Mouse (Mus musculus): ENCODE results near the gene Relb. TPM values are rescaled to one million over a fixed set of nuclear protein-coding genes. Genes with fewer than 3 reads are reported as not detected.

Relb gene
- 6.1 and 10.0 TPM in 2 replicates for polyA plus RNA-seq (2015; fragmentation: Nextera tagmentation; extraction: Ambion mirVana)

DNA sequence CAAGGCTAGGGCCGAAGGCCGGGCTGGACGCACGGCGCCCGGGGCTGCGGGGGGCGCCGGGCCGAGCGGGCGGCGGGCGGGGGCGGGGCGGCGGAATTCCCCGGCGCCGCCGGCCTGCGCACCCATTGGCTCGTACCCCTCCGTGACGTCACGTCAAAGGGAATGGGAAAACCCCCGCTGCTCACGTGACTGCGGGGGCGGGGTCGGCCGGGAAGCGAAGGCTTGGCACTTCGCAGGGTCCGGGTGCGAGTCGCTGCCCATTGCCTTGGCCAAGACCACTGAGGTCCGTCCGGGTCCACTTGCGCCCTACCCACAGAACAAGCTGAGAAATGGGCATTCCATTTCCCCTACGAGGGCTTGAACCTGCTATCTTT is at the start of gene Relb:
Gene Relb, minus strand, starts transcription at position 78 of the 374 bp plus-strand sequence.
- Histone ChIP-seq H3K4me3 (peak within 1 kb of the TSS; percentile 65), H3K27me3 (no peaks in the 10 kb centered on the region), H3K9me3 (replicated peaks) (no peaks in the 10 kb centered on the region), H3K4me2 (peak within 1 kb of the TSS; percentile 88), H3K27ac (peak within 1 kb of the TSS; percentile 83), H3K36me3 (peaks cover 25% of the 10 kb centered on the region), H3K4me1 (replicated peaks) (peaks cover 15% of the 10 kb centered on the region), H3K9ac (peak within 1 kb of the TSS; percentile 56)
- 0% methylated on average over 30 of the region's 41 CpGs for whole genome bisulfite sequencing
- peak; percentile 67 for ATAC-seq (replicated peaks; ENCODE audit: insufficient number of reproducible peaks, insufficient read depth, low FRiP score, low read depth)

DNA sequence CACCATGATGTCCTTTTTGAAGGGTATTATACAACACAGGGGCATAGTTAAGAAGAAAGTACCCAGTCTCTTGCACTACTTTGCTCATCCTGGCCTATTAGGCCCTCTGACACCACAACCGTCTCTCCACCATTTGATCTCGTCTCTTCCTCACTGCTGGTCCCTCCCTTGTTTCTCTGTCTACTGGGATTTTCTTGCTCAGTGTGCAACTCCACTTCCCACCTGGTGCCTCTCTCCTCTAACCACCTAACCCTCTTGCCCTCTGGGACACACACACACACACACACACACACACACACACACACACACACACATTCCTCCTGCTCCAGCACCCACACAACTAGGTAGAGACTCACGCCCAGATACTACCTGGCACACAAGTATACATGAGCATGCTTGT is 49.7 kb upstream of the Relb start:
- peaks cover 5% of the 10 kb centered on the region; the same call in 1 of the 2 replicates for H3K4me1 ChIP-seq (replicated peaks)
- H3K27me3 ChIP-seq: no peaks in the 10 kb centered on the region
- 79% methylated on average over 3 of the region's 3 CpGs for WGBS
- no peak for ATAC-seq (replicated peaks; ENCODE audit: insufficient number of reproducible peaks, insufficient read depth, low FRiP score, low read depth)
- no peak overlapping the region for H3K27ac ChIP-seq
- no peaks in the 10 kb centered on the region for H3K36me3 ChIP-seq
- H3K4me3 ChIP-seq: no peak overlapping the region
- H3K9me3 ChIP-seq (replicated peaks): no peaks in the 10 kb centered on the region
- no peak overlapping the region for H3K9ac ChIP-seq
- H3K4me2 ChIP-seq: no peak overlapping the region

DNA sequence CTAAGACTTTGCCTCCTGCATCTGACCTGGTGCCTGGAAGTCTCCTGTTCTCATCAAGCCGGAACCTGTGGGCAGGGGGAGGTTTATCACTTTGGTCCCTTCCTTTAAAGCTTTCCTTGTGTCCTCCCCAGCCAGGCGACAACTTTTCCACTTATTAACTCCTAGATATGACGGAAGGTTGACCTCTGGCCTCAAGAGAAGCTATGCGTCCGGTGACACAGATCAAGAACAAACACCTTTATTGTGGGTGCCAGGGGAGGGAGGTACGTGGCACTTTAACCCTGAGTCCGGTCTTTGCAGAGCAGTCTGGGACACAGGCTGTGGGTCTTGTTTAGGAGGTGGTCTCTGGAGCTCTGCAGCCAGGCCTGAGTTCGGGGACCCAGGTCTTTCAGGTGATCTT is 48.6 kb upstream of the Relb start, which contains the start of gene Apoc2:
Gene Apoc2, minus strand, starts transcription at position 70 of the 400 bp plus-strand sequence.
- WGBS: 64% methylated on average over 8 of the region's 8 CpGs
- no peaks in the 10 kb centered on the region for H3K36me3 ChIP-seq

GRCm38 (mm10) chr7:19676662-19677061 is 47.4 kb upstream of the Relb start:
- H3K27ac ChIP-seq: no peak overlapping the region
- no peaks in the 10 kb centered on the region for H3K36me3 ChIP-seq
- no peaks in the 10 kb centered on the region for H3K9me3 ChIP-seq (replicated peaks)
- no peak overlapping the region for H3K4me3 ChIP-seq
- peaks cover 5% of the 10 kb centered on the region; the same call in 1 of the 2 replicates for H3K4me1 ChIP-seq (replicated peaks)
- no peaks in the 10 kb centered on the region for H3K27me3 ChIP-seq
- no peak for ATAC-seq (replicated peaks; ENCODE audit: insufficient number of reproducible peaks, insufficient read depth, low FRiP score, low read depth)
- H3K9ac ChIP-seq: no peak overlapping the region
- WGBS: 77% methylated on average over 1 of the region's 1 CpGs
- H3K4me2 ChIP-seq: no peak overlapping the region

More for the DNA sequence above, 48.6 kb upstream of the Relb start, which contains the start of gene Apoc2:
- H3K27ac ChIP-seq: no peak within 1 kb of the TSS
- H3K9me3 ChIP-seq (replicated peaks): no peaks in the 10 kb centered on the region
- no peak within 1 kb of the TSS for H3K4me2 ChIP-seq
- H3K27me3 ChIP-seq: no peaks in the 10 kb centered on the region
- H3K4me3 ChIP-seq: no peak within 1 kb of the TSS
- no peak within 1 kb of the TSS for H3K9ac ChIP-seq
- ATAC-seq (replicated peaks; ENCODE audit: insufficient number of reproducible peaks, insufficient read depth, low FRiP score, low read depth): no peak
- peaks cover 5% of the 10 kb centered on the region; the same call in 1 of the 2 replicates for H3K4me1 ChIP-seq (replicated peaks)

GRCm38 (mm10) chr7:19675824-19676223 is 46.6 kb upstream of the Relb start:
- Histone ChIP-seq H3K27me3 (no peaks in the 10 kb centered on the region), H3K9me3 (replicated peaks) (no peaks in the 10 kb centered on the region), H3K4me3 (no peak overlapping the region), H3K4me1 (replicated peaks) (no peaks in the 10 kb centered on the region), H3K27ac (no peak overlapping the region), H3K36me3 (no peaks in the 10 kb centered on the region), H3K4me2 (no peak overlapping the region), H3K9ac (no peak overlapping the region)
- ATAC-seq (replicated peaks; ENCODE audit: insufficient number of reproducible peaks, insufficient read depth, low FRiP score, low read depth): no peak
- WGBS: 74% methylated on average over 10 of the region's 10 CpGs

DNA sequence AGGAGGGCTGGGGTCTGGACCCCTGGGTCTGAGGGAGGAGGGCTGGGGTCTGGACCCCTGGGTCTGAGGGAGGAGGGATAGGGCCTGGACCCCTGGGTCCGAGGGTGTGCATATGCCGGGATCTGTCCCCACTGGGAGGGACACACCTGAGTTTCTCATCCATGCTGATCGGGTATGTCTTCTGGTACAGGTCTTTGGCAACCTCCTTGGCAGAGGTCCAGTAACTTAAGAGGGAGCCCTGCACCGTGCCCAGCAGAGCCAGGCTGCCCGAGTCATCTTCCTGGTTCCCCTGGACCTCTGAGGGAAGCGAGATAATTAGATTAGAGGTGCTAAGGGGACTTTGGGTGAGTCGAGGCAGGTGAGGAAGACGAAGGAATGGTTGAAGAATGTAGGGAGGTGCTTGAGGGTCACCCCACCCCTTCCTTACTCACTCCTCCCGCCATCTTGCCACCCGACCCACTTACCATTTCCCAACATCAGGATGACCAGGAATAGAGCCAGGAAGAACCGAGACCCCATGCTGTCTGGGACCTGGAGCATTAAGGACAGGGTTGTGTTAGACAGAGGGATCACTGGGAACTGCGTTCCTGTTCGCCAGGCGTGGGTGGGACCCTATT is 44.0 kb upstream of the Relb start:
- ATAC-seq (replicated peaks; ENCODE audit: insufficient number of reproducible peaks, insufficient read depth, low FRiP score, low read depth): no peak
- whole genome bisulfite sequencing: 52% methylated on average over 14 of the region's 14 CpGs
- no peaks in the 10 kb centered on the region for H3K36me3 ChIP-seq
- H3K27me3 ChIP-seq: no peaks in the 10 kb centered on the region
- H3K4me2 ChIP-seq: no peak overlapping the region
- H3K27ac ChIP-seq: no peak overlapping the region
- no peak overlapping the region for H3K4me3 ChIP-seq
- H3K9ac ChIP-seq: no peak overlapping the region
- H3K9me3 ChIP-seq (replicated peaks): no peaks in the 10 kb centered on the region
- H3K4me1 ChIP-seq (replicated peaks): peaks cover 5% of the 10 kb centered on the region

DNA sequence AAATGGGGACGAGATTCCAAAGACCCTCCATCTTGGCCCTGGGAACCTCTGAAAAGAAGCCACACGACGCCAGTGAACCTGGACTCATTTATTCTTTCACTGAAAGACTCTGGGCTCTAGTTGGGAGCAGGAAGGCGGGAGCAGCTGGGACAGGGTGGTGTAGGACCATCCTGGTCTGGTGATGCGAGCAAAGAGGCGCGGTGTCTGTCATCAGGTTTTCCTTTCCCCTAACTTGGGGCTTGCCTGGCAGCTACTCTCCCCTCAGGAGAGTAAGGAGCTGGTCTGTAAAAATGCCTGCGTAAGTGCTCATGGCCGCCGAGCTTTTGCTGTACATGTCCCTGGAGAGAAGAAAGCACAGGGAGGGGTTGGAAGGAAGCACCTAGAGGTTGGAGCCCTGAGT is 42.3 kb upstream of the Relb start:
- Histone ChIP-seq H3K27ac (no peak overlapping the region), H3K9me3 (replicated peaks) (no peaks in the 10 kb centered on the region), H3K36me3 (no peaks in the 10 kb centered on the region), H3K4me1 (replicated peaks) (peaks cover 5% of the 10 kb centered on the region), H3K4me2 (no peak overlapping the region), H3K4me3 (no peak overlapping the region), H3K27me3 (no peaks in the 10 kb centered on the region), H3K9ac (no peak overlapping the region)
- no peak for ATAC-seq (replicated peaks; ENCODE audit: insufficient number of reproducible peaks, insufficient read depth, low FRiP score, low read depth)
- 71% methylated on average over 10 of the region's 10 CpGs for WGBS

DNA sequence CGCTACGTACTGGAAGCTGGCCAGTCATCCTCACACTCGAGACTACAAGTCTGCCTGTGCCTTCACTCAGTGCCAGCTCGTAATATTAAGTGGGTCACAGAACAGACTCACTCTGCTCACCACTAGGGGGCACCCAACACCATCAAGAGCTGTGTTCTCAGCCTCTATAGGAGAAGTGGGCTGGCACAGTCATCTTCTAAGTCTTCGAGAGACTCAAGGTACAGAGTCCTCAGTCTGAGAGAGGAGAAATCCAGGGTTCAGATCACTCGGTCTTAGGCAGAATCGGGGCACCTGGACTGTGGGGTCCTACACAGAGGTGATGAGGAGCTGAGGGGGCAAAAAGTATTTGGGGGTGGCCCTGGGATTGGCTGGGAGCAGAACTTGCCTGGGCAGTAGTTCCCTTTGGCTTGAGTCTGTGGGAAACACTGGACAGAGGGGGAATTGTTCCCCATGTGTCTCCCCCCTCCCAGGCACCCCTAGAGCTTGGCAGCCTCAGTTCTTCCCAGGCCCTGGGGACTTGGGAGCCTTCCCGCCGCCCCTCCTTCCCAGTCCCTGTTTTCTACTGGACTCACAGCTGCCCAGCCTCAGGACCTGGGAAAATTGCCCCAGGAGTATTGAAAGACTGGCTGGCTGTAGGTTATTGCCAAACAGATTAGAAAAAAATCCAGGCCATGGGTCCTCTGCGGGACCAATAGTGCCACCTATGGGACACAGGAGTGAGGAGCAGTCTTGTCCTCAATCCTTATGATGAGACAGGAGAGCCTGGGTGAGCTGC is 39.9 kb upstream of the Relb start:
- no peaks in the 10 kb centered on the region for H3K9me3 ChIP-seq (replicated peaks)
- no peak overlapping the region for H3K4me3 ChIP-seq
- WGBS: 5% methylated on average over 10 of the region's 10 CpGs
- H3K9ac ChIP-seq: 0 out of 2 replicates have a peak overlapping the region, but pooled peaks have one; percentile 8
- no peaks in the 10 kb centered on the region for H3K36me3 ChIP-seq
- H3K4me2 ChIP-seq: peak overlapping the region; percentile 48
- H3K27ac ChIP-seq: peak overlapping the region; percentile 53
- peaks cover 13% of the 10 kb centered on the region for H3K4me1 ChIP-seq (replicated peaks)
- peak; percentile 69 for ATAC-seq (replicated peaks; ENCODE audit: insufficient number of reproducible peaks, insufficient read depth, low FRiP score, low read depth)
- H3K27me3 ChIP-seq: no peaks in the 10 kb centered on the region

DNA sequence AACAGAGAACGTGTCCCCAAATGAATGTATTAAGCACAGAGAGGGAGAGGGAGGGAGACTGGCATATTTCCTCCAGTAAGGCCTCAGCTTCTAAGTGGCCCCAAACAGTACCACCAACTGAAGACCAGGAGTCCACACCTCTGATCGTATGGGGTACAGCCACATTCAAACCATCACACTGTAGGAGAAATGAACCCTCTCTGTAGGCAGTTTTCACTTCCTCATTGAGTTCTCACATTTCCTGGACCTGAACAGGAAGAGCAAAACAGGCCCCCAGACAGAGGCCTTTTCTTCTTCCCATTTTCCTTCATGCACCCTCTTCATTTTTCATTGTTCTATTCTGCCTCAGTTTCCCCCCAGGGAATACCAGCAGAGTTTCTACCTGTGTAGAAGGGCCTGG is 38.2 kb upstream of the Relb start:
- no peak overlapping the region for H3K27ac ChIP-seq
- H3K9me3 ChIP-seq (replicated peaks): no peaks in the 10 kb centered on the region
- ATAC-seq (replicated peaks; ENCODE audit: insufficient number of reproducible peaks, insufficient read depth, low FRiP score, low read depth): no peak
- no peak overlapping the region for H3K4me2 ChIP-seq
- H3K4me1 ChIP-seq (replicated peaks): peaks cover 28% of the 10 kb centered on the region
- H3K36me3 ChIP-seq: no peaks in the 10 kb centered on the region
- no peak overlapping the region for H3K9ac ChIP-seq
- H3K27me3 ChIP-seq: no peaks in the 10 kb centered on the region
- no peak overlapping the region for H3K4me3 ChIP-seq
- 75% methylated on average over 2 of the region's 2 CpGs for WGBS

GRCm38 (mm10) chr7:19666750-19667149 is 37.5 kb upstream of the Relb start:
- WGBS: 65% methylated on average over 3 of the region's 3 CpGs
- no peak for ATAC-seq (replicated peaks; ENCODE audit: insufficient number of reproducible peaks, insufficient read depth, low FRiP score, low read depth)
- H3K27ac ChIP-seq: no peak overlapping the region
- peaks cover 33% of the 10 kb centered on the region for H3K4me1 ChIP-seq (replicated peaks)
- 0 out of 2 replicates have a peak, but pooled peaks cover 3% of the 10 kb centered on the region for H3K36me3 ChIP-seq
- H3K9ac ChIP-seq: no peak overlapping the region
- no peak overlapping the region for H3K4me2 ChIP-seq
- no peak overlapping the region for H3K4me3 ChIP-seq
- no peaks in the 10 kb centered on the region for H3K27me3 ChIP-seq
- no peaks in the 10 kb centered on the region for H3K9me3 ChIP-seq (replicated peaks)

GRCm38 (mm10) chr7:19664955-19665841 is 36.0 kb upstream of the Relb start, which contains the start of gene Clptm1:
Clptm1 (minus strand) TSS chr7:19665033.
- Histone ChIP-seq H3K36me3 (0 out of 2 replicates have a peak, but pooled peaks cover 4% of the 10 kb centered on the region), H3K4me1 (replicated peaks) (peaks cover 33% of the 10 kb centered on the region), H3K9me3 (replicated peaks) (no peaks in the 10 kb centered on the region), H3K9ac (peak within 1 kb of the TSS; percentile 96), H3K4me3 (peak within 1 kb of the TSS; percentile 97), H3K27ac (peak within 1 kb of the TSS; percentile 90), H3K4me2 (peak within 1 kb of the TSS; percentile 88), H3K27me3 (no peaks in the 10 kb centered on the region)
- peak; percentile 86 for ATAC-seq (replicated peaks; ENCODE audit: insufficient number of reproducible peaks, insufficient read depth, low FRiP score, low read depth)
- WGBS: under 1% methylated on average over 63 of the region's 63 CpGs

Data from heart, embryonic 15.5 days (tissue).